Mouse (Mus musculus) right cerebral cortex, postnatal 36 days (tissue): ENCODE measurements around the gene Gm6685.
A peak's percentile ranks its signal among the peaks of the same experiment; 100 is the strongest.
"Not testable (repeated sequence)": the region's sequence is repeated elsewhere in the genome, so short reads cannot be mapped to it uniquely, and the experiment has no call there.

ENCODE experiments used
- DNase-seq, 2 experiments: peaks; one replicate each; pipeline ENCODE4 v3.0.0; 2022; ENCODE audit warnings: low spot score in 2 of 2, mixed read lengths in 1 of 2

Gm6685 gene

GRCm38 (mm10) chr11:28339224-28340150 lies at the start of gene Gm6685:
Gene Gm6685, minus strand, starts transcription at chr11:28339867.
- not testable (repeated sequence) for DNase-seq

GRCm38 (mm10) chr11:28375891-28376290 lies 36.2 kb upstream of the Gm6685 start:
- DNase-seq = no peak

- no peak for DNase-seq
Observed at GRCm38 (mm10) chr11:28374636-28375035, 35.0 kb upstream of the Gm6685 start.

GRCm38 (mm10) chr11:28371381-28371780 lies 31.7 kb upstream of the Gm6685 start:
- not testable (repeated sequence) for DNase-seq

- no peak for DNase-seq
Observed at GRCm38 (mm10) chr11:28365929-28366244, 26.2 kb upstream of the Gm6685 start.

- DNase-seq = peak; percentile 69 to 71
Observed at GRCm38 (mm10) chr11:28365209-28365928, 25.7 kb upstream of the Gm6685 start.

- DNase-seq = no peak
Observed at GRCm38 (mm10) chr11:28343465-28343864, 3.8 kb upstream of the Gm6685 start.

GRCm38 (mm10) chr11:28341887-28342286 lies 2.2 kb upstream of the Gm6685 start:
- no peak for DNase-seq

- no peak for DNase-seq
Observed at GRCm38 (mm10) chr11:28327878-28328277, 11.8 kb downstream of the Gm6685 start.

GRCm38 (mm10) chr11:28313396-28313795 lies 26.3 kb downstream of the Gm6685 start:
- DNase-seq = no peak

- DNase-seq = no peak
Observed at GRCm38 (mm10) chr11:28307723-28308122, 31.9 kb downstream of the Gm6685 start.

GRCm38 (mm10) chr11:28290440-28290839 lies 49.2 kb downstream of the Gm6685 start:
- no peak for DNase-seq
